Mouse (Mus musculus) embryonic facial prominence, embryonic 13.5 days (tissue): ENCODE data around the gene Ccdc182. TPM values are rescaled to one million over a fixed set of nuclear protein-coding genes. Genes with fewer than 3 reads are reported as not detected.
A peak's percentile ranks its signal among the peaks of the same experiment; 100 is the strongest.

ENCODE experiments used
- ATAC-seq: fragments of 200-750 bp; cut with Nextera tagmentation; 2 replicates; pipeline ENCODE4 v1.8.0; 2017; ENCODE audit warnings: low read depth; ENCODE audit not compliant: insufficient number of reproducible peaks, insufficient read depth, low FRiP score, low TSS enrichment
- H3K27ac ChIP-seq: fragments of 300-500 bp; sonication (generic); 2 replicates; pipeline ENCODE4 v1.5.1; 2015; ENCODE audit warnings: moderate library complexity, mild to moderate bottlenecking, inconsistent platforms
- H3K27me3 ChIP-seq: fragments of 300-500 bp; sonication (generic); 2 replicates; pipeline ENCODE4 v1.6.1; 2015; ENCODE audit warnings: mild to moderate bottlenecking, inconsistent platforms
- H3K36me3 ChIP-seq: fragments of 300-500 bp; sonication (generic); 2 replicates; pipeline ENCODE4 v1.6.1; 2015; ENCODE audit warnings: mild to moderate bottlenecking, inconsistent platforms
- H3K4me1 ChIP-seq: fragments of 300-500 bp; sonication (generic); 2 replicates; pipeline ENCODE4 v1.6.1; 2015; ENCODE audit warnings: inconsistent platforms
- H3K4me2 ChIP-seq: fragments of 300-500 bp; sonication (generic); 2 replicates; pipeline ENCODE4 v1.6.1; 2015; ENCODE audit warnings: moderate library complexity, mild to moderate bottlenecking, inconsistent platforms
- H3K4me3 ChIP-seq: fragments of 300-500 bp; sonication (generic); 2 replicates; pipeline ENCODE4 v1.5.1; 2015; ENCODE audit warnings: mild to moderate bottlenecking, inconsistent platforms
- H3K9ac ChIP-seq: fragments of 300-500 bp; sonication (generic); 2 replicates; pipeline ENCODE4 v1.6.1; 2015; ENCODE audit warnings: mild to moderate bottlenecking, inconsistent platforms
- H3K9me3 ChIP-seq: fragments of 300-500 bp; sonication (generic); 2 replicates; pipeline ENCODE4 v1.6.1; 2016; ENCODE audit warnings: inconsistent platforms
- WGBS: fragments of 180-500 bp; shearing (Covaris S2); methylation state at CpG from one replicate; pipeline ENCODE4 v1.1.7; 2015; ENCODE audit warnings: mixed read lengths; 5-methylcytosine and 5-hydroxymethylcytosine counted together
- polyA plus RNA-seq: library from polyadenylated mRNA; unstranded; fragments of >200 nt; fragmentation: Nextera tagmentation; extraction: Ambion mirVana; gene quantifications from 2 replicates; pipeline ENCODE4 v1.2.1, GENCODE M21; 2015

Ccdc182 gene
- polyA plus RNA-seq, 1 experiment from 2014 or later = 0.39 TPM

- WGBS = 95% methylated on average over 2 of the region's 2 CpGs
- Histone ChIP-seq H3K4me1 (0 out of 2 replicates have a peak, but pooled peaks cover 3% of the 10 kb centered on the region), H3K27me3 (no peaks in the 10 kb centered on the region), H3K36me3 (no peaks in the 10 kb centered on the region), H3K4me3 (no peak overlapping the region), H3K4me2 (no peak overlapping the region), H3K9ac (no peak overlapping the region), H3K9me3 (0 out of 2 replicates have a peak, but pooled peaks cover 4% of the 10 kb centered on the region), H3K27ac (no peak overlapping the region)
- no peak for ATAC-seq
Observed at GRCm38 (mm10) chr11:88282516-88282915, 11.3 kb upstream of the Ccdc182 start.

DNA sequence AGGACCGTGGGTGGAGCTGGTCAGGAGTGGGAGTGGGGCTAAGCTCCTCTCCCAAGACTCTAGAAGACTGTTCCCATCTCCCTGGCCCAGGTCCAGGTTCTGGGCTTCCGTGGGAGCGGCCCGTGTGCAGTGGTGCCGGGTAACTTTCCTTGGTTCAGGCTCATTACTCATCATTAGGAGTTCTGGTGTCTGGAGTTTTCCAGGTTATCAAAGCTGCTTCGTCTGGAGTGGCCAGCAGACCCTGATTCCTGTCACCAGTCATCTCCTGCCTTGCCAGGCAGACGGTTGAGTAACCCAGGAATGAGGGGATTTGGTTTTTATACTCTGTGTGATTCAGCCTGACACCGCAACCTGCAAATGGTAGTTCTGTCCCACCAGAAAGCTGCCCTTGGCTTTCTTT is 7.8 kb upstream of the Ccdc182 start:
- no peaks in the 10 kb centered on the region for H3K36me3 ChIP-seq
- WGBS = 70% methylated on average over 8 of the region's 8 CpGs
- H3K27ac ChIP-seq = no peak overlapping the region
- no peak overlapping the region for H3K4me2 ChIP-seq
- H3K4me3 ChIP-seq = no peak overlapping the region
- no peak for ATAC-seq
- H3K4me1 ChIP-seq = peaks cover 12% of the 10 kb centered on the region; the same call in 1 of the 2 replicates
- peaks cover 5% of the 10 kb centered on the region; the same call in 1 of the 2 replicates for H3K27me3 ChIP-seq
- 0 out of 2 replicates have a peak, but pooled peaks cover 4% of the 10 kb centered on the region for H3K9me3 ChIP-seq
- no peak overlapping the region for H3K9ac ChIP-seq

DNA sequence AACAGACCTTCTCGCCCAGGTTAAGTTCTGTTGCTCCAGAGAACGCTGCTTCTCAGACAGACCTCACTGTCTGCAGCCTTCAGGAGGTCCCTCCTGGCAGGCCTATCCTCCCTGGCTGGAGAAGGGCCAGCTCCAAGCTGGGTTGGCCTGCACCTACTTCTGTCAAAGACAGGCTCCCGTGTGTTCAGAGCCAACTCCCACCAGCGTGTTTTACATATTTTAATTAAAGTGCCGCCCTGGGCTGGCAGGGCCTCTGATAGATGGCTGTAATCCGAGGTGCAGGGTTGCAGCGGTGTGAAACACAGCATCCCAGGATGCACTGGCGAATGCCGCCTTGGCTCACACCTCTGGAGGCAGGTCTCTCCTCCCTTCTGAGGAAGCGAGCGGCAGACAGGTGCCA is 5.5 kb upstream of the Ccdc182 start:
- ATAC-seq = no peak
- Histone ChIP-seq H3K27me3 (peaks cover 10% of the 10 kb centered on the region), H3K36me3 (no peaks in the 10 kb centered on the region), H3K27ac (no peak overlapping the region), H3K4me3 (no peak overlapping the region), H3K9ac (no peak overlapping the region), H3K4me1 (peaks cover 12% of the 10 kb centered on the region; the same call in 1 of the 2 replicates), H3K4me2 (no peak overlapping the region), H3K9me3 (no peaks in the 10 kb centered on the region)
- WGBS = 41% methylated on average over 11 of the region's 11 CpGs

DNA sequence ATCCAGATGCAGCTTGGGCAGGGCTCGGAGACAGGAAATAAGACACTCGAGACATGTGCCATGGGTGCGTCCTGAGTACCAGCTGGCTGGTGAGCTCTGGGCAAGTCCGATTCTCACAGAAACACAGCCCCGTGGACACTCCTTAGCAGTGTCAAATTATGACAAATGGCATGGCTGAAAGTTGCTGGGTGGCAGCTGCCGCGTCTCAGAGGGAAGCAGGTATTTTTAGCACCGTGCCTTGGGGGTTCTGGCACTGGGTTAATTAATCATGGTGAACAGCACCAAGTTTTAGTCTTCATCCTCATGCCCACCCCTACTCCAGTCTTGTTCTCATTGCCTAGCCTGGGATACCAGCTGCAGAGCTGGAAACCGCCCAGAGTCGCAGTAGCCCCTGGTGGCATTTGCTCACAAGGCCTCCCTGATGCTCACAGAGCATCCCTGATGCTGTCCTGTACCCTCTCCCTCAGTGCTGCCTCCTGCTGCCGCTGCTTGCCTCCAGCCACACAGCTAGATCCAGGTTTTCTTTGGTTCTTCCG is 5.0 kb upstream of the Ccdc182 start:
- ATAC-seq = no peak
- 52% methylated on average over 12 of the region's 12 CpGs for WGBS
- no peak overlapping the region for H3K4me2 ChIP-seq

GRCm38 (mm10) chr11:88291245-88291644 is 2.6 kb upstream of the Ccdc182 start:
- Histone ChIP-seq H3K9ac (no peak overlapping the region), H3K4me2 (no peak overlapping the region), H3K4me3 (no peak overlapping the region), H3K4me1 (peaks cover 17% of the 10 kb centered on the region), H3K27me3 (peaks cover 22% of the 10 kb centered on the region), H3K36me3 (no peaks in the 10 kb centered on the region), H3K9me3 (no peaks in the 10 kb centered on the region), H3K27ac (no peak overlapping the region)
- WGBS = 59% methylated on average over 4 of the region's 4 CpGs
- ATAC-seq = no peak

More for the DNA sequence above, 5.0 kb upstream of the Ccdc182 start:
- no peaks in the 10 kb centered on the region for H3K36me3 ChIP-seq
- H3K9ac ChIP-seq = no peak overlapping the region
- H3K9me3 ChIP-seq = no peaks in the 10 kb centered on the region
- H3K27me3 ChIP-seq = peaks cover 11% of the 10 kb centered on the region
- peaks cover 12% of the 10 kb centered on the region for H3K4me1 ChIP-seq
- no peak overlapping the region for H3K27ac ChIP-seq
- no peak overlapping the region for H3K4me3 ChIP-seq

GRCm38 (mm10) chr11:88291688-88292087 is 2.2 kb upstream of the Ccdc182 start:
- 40% methylated on average over 4 of the region's 4 CpGs for WGBS
- Histone ChIP-seq H3K4me3 (no peak overlapping the region), H3K36me3 (no peaks in the 10 kb centered on the region), H3K9me3 (no peaks in the 10 kb centered on the region), H3K27ac (no peak overlapping the region), H3K27me3 (peaks cover 22% of the 10 kb centered on the region), H3K4me1 (peaks cover 16% of the 10 kb centered on the region), H3K4me2 (no peak overlapping the region), H3K9ac (no peak overlapping the region)
- ATAC-seq = no peak

- Histone ChIP-seq H3K27me3 (peaks cover 17% of the 10 kb centered on the region), H3K9ac (peak overlapping the region; percentile 66), H3K27ac (no peak overlapping the region), H3K4me3 (peak overlapping the region; percentile 35), H3K9me3 (no peaks in the 10 kb centered on the region), H3K4me1 (peaks cover 7% of the 10 kb centered on the region; the same call in 1 of the 2 replicates), H3K4me2 (peak overlapping the region; percentile 64), H3K36me3 (no peaks in the 10 kb centered on the region)
- no peak for ATAC-seq
- WGBS = 27% methylated on average over 17 of the region's 17 CpGs
Observed at GRCm38 (mm10) chr11:88294394-88294710, 494 bp downstream of the Ccdc182 start.

- no peaks in the 10 kb centered on the region for H3K36me3 ChIP-seq
- H3K4me1 ChIP-seq = peaks cover 7% of the 10 kb centered on the region; the same call in 1 of the 2 replicates
- H3K9ac ChIP-seq = no peak overlapping the region
- H3K9me3 ChIP-seq = no peaks in the 10 kb centered on the region
- 65% methylated on average over 5 of the region's 5 CpGs for WGBS
- H3K4me3 ChIP-seq = no peak overlapping the region
- no peak for ATAC-seq
- H3K4me2 ChIP-seq = no peak overlapping the region
- no peak overlapping the region for H3K27ac ChIP-seq
- H3K27me3 ChIP-seq = peaks cover 17% of the 10 kb centered on the region
Observed at GRCm38 (mm10) chr11:88295298-88295697, 1.4 kb downstream of the Ccdc182 start.

DNA sequence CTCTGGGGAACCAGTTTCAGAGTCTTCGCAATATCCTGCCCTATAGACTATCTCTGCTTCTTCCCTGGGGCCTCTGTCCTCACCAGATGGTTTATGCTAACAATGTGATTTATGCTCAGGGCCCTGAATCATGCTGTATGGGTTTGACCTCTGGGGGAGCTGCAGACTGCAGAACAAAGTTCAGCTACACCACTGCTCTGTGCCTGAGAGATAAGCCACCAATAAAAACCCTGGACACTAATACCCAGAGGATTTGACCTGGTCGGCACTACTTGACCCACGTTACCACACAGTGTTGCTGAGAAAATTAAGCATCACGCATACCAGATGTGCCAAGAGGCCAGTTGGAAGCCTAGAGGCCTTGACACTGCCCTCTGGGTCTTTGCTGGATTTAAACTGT is 3.7 kb downstream of the Ccdc182 start:
- Histone ChIP-seq H3K27ac (no peak overlapping the region), H3K9ac (no peak overlapping the region), H3K4me3 (no peak overlapping the region), H3K4me1 (peaks cover 7% of the 10 kb centered on the region; the same call in 1 of the 2 replicates), H3K4me2 (no peak overlapping the region), H3K36me3 (no peaks in the 10 kb centered on the region), H3K9me3 (no peaks in the 10 kb centered on the region), H3K27me3 (peaks cover 17% of the 10 kb centered on the region)
- WGBS = 42% methylated on average over 4 of the region's 4 CpGs
- ATAC-seq = no peak

- no peak overlapping the region for H3K9ac ChIP-seq
- 78% methylated on average over 4 of the region's 4 CpGs for WGBS
- H3K9me3 ChIP-seq = no peaks in the 10 kb centered on the region
- no peaks in the 10 kb centered on the region for H3K36me3 ChIP-seq
- peaks cover 6% of the 10 kb centered on the region; the same call in 1 of the 2 replicates for H3K27me3 ChIP-seq
- H3K4me1 ChIP-seq = peaks cover 3% of the 10 kb centered on the region; the same call in 1 of the 2 replicates
- H3K4me3 ChIP-seq = no peak overlapping the region
- H3K4me2 ChIP-seq = no peak overlapping the region
- H3K27ac ChIP-seq = no peak overlapping the region
- no peak for ATAC-seq
Observed at GRCm38 (mm10) chr11:88299345-88299744, 5.5 kb downstream of the Ccdc182 start.

DNA sequence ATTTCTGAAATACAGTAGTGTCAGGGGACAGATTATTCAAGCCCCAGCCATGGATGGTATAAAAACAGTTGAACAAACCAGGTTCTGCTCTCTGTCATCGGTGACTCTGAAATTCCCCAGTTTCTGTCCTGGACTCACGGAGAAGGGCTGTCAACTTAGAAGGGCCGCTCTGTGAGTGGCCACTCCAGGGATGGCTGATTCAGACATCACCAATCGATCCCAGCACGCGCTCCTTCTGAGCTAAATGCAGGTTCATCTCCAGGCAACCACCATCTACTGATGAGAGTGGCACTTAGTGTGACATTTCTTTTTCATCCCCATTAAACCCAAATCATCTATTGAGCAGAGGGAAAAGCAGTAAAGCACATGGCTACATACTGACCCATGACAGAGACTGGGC is 7.8 kb downstream of the Ccdc182 start:
- Histone ChIP-seq H3K9ac (no peak overlapping the region), H3K9me3 (no peaks in the 10 kb centered on the region), H3K36me3 (no peaks in the 10 kb centered on the region), H3K27me3 (no peaks in the 10 kb centered on the region; the same call in 1 of the 2 replicates), H3K4me2 (peak overlapping the region; percentile 2; the same call in 1 of the 2 replicates), H3K4me3 (no peak overlapping the region), H3K4me1 (no peaks in the 10 kb centered on the region; the same call in 1 of the 2 replicates), H3K27ac (no peak overlapping the region)
- no peak for ATAC-seq
- WGBS = 40% methylated on average over 6 of the region's 6 CpGs

DNA sequence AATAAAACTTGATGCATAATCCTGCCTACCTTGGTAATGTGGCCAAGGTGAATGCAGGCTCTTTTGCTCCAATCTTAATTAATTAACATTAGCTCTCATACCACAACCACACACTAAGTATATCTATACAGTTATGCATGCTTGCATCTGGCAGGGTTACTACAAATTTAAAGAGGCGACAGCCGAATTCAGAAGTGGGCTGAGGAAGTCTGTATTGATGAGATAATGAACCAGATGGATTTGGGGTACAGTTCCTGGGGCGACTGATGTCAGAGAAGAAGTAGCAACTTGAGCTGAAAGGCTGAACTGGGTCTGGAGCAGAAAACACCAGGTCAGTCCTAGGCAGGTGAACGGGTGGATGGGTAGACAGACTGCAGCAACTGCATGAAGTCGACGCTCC is 11.9 kb downstream of the Ccdc182 start:
- Histone ChIP-seq H3K27me3 (peaks cover 3% of the 10 kb centered on the region), H3K27ac (no peak overlapping the region), H3K9ac (no peak overlapping the region), H3K9me3 (no peaks in the 10 kb centered on the region), H3K36me3 (no peaks in the 10 kb centered on the region), H3K4me2 (no peak overlapping the region), H3K4me3 (no peak overlapping the region), H3K4me1 (peaks cover 14% of the 10 kb centered on the region)
- 90% methylated on average over 6 of the region's 6 CpGs for WGBS
- no peak for ATAC-seq
